Mouse (Mus musculus): ENCODE results near the gene Fank1.
A peak's percentile ranks its signal among the peaks of the same experiment; 100 is the strongest.

DNA sequence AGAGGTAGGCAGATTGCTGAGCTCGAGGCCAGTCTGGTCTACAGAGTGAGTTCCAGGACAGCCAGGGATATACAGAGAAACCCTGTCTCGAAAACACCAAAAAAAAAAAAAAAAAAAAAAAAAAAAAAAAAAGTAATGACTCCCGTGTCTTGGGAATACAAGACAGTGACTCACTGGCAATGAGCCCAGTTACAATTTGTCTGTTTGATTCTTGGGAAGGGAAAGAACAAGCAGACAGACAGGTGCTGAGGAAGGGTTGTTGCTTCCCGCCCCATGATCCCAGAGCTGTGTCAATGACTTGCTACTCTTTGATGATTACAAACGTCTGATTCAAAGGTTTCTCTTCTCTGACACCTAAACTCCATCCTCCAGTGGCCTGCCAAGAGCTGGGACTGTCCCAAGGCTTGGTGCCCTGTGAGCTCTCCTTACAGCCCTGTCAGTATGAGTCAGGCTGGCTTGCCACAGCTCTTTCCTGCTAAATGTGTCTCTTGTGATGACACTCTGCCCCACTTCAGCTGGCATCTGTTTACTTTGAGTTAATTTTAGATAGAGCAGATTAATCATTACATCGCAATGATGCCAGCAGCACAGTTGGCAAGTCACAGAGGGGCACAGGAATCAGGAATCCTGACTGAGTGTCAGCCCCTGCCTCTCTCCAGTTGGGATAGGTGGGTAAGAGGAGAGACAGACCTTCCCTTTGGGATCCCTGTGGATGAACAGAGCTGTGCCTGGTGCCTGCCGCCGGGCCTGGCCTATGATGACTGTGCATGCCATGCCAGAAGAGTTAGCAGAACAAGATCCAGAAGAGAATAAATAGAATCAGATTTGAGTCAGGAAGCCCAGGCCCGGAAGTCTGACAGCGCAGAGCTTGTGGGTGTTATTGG lies 16.8 kb downstream of the Fank1 start:
- TF ChIP-seq USF1 (IDR thresholded peaks at IDR 0.05; ENCODE audit: low read depth): no peak
- TF ChIP-seq CTCF (IDR thresholded peaks at IDR 0.05; ENCODE audit: control insufficient read depth, insufficient read depth, insufficient read length): no peak
- peak; percentile 51 for TF ChIP-seq CEBPB (IDR thresholded peaks at IDR 0.05; ENCODE audit: low read depth)
- peak; percentile 32 for TF ChIP-seq MAX (IDR thresholded peaks at IDR 0.05)
- TF ChIP-seq MYOD1 (IDR thresholded peaks at IDR 0.05; ENCODE audit: control insufficient read depth, insufficient read length, low read depth): peak; percentile 50
- TF ChIP-seq MYOG (IDR thresholded peaks at IDR 0.05; ENCODE audit: control insufficient read depth, extremely low read depth, insufficient read length): no peak
- TF ChIP-seq FOSL1 (IDR thresholded peaks at IDR 0.05; ENCODE audit: insufficient read depth, low read length, poor library complexity, severe bottlenecking): no peak
